Mouse (Mus musculus): ENCODE results near the gene Zfp800. TPM values are rescaled to one million over a fixed set of nuclear protein-coding genes. Genes with fewer than 3 reads are reported as not detected.

Zfp800 gene
- polyA plus RNA-seq, 1 experiment from 2014 or later = 28.1 TPM

GRCm38 (mm10) chr6:28420865-28421264, 23.1 kb upstream of the Zfp800 start:
- H3K27ac ChIP-seq = 0 out of 2 replicates have a peak overlapping the region, but pooled peaks have one; percentile 20
- ATAC-seq (ENCODE audit: low FRiP score) = no peak
- H3K4me1 ChIP-seq = peaks cover 36% of the 10 kb centered on the region
- WGBS = 30% methylated on average over 13 of the region's 13 CpGs
- H3K9me3 ChIP-seq = no peaks in the 10 kb centered on the region
- H3K9ac ChIP-seq = peak overlapping the region; percentile 78
- peaks cover 33% of the 10 kb centered on the region for H3K36me3 ChIP-seq (replicated peaks)
- H3K4me2 ChIP-seq = peak overlapping the region; percentile 89
- H3K27me3 ChIP-seq = no peaks in the 10 kb centered on the region
- peak overlapping the region; percentile 90 for H3K4me3 ChIP-seq (replicated peaks)

- no peak for ATAC-seq (ENCODE audit: low FRiP score)
- Histone ChIP-seq H3K4me3 (replicated peaks) (peak overlapping the region; percentile 90), H3K36me3 (replicated peaks) (peaks cover 33% of the 10 kb centered on the region), H3K9me3 (no peaks in the 10 kb centered on the region), H3K4me2 (peak overlapping the region; percentile 89), H3K9ac (peak overlapping the region; percentile 78; the same call in 1 of the 2 replicates), H3K27me3 (no peaks in the 10 kb centered on the region), H3K27ac (no peak overlapping the region), H3K4me1 (peaks cover 36% of the 10 kb centered on the region)
- 84% methylated on average over 17 of the region's 17 CpGs for WGBS
Measured at GRCm38 (mm10) chr6:28420361-28420760, 22.6 kb upstream of the Zfp800 start.

GRCm38 (mm10) chr6:28419673-28420072, 21.9 kb upstream of the Zfp800 start:
- Histone ChIP-seq H3K36me3 (replicated peaks) (peaks cover 38% of the 10 kb centered on the region), H3K9ac (no peak overlapping the region), H3K4me3 (replicated peaks) (no peak overlapping the region), H3K27me3 (no peaks in the 10 kb centered on the region), H3K4me2 (peak overlapping the region; percentile 89), H3K4me1 (peaks cover 31% of the 10 kb centered on the region), H3K27ac (no peak overlapping the region), H3K9me3 (no peaks in the 10 kb centered on the region)
- 81% methylated on average over 2 of the region's 2 CpGs for WGBS
- no peak for ATAC-seq (ENCODE audit: low FRiP score)

GRCm38 (mm10) chr6:28418449-28418848, 20.6 kb upstream of the Zfp800 start:
- peaks cover 38% of the 10 kb centered on the region for H3K36me3 ChIP-seq (replicated peaks)
- no peak overlapping the region for H3K9ac ChIP-seq
- no peak overlapping the region for H3K4me3 ChIP-seq (replicated peaks)
- no peak overlapping the region for H3K4me2 ChIP-seq
- H3K9me3 ChIP-seq = no peaks in the 10 kb centered on the region
- no peak overlapping the region for H3K27ac ChIP-seq
- peaks cover 24% of the 10 kb centered on the region for H3K4me1 ChIP-seq
- ATAC-seq (ENCODE audit: low FRiP score) = no peak
- no peaks in the 10 kb centered on the region for H3K27me3 ChIP-seq
- 93% methylated on average over 14 of the region's 14 CpGs for WGBS

GRCm38 (mm10) chr6:28416981-28417380, 19.2 kb upstream of the Zfp800 start:
- 89% methylated on average over 4 of the region's 4 CpGs for WGBS
- Histone ChIP-seq H3K4me2 (no peak overlapping the region), H3K4me1 (peaks cover 20% of the 10 kb centered on the region), H3K9ac (no peak overlapping the region), H3K27me3 (no peaks in the 10 kb centered on the region), H3K9me3 (no peaks in the 10 kb centered on the region), H3K4me3 (replicated peaks) (no peak overlapping the region), H3K27ac (no peak overlapping the region), H3K36me3 (replicated peaks) (peaks cover 43% of the 10 kb centered on the region)
- ATAC-seq (ENCODE audit: low FRiP score) = no peak

- H3K36me3 ChIP-seq (replicated peaks) = peaks cover 15% of the 10 kb centered on the region
- H3K9me3 ChIP-seq = no peaks in the 10 kb centered on the region
- no peak overlapping the region for H3K27ac ChIP-seq
- no peak for ATAC-seq (ENCODE audit: low FRiP score)
- H3K4me1 ChIP-seq = no peaks in the 10 kb centered on the region
- H3K9ac ChIP-seq = no peak overlapping the region
- H3K4me3 ChIP-seq (replicated peaks) = no peak overlapping the region
- 75% methylated on average over 2 of the region's 2 CpGs for WGBS
- no peak overlapping the region for H3K4me2 ChIP-seq
- no peaks in the 10 kb centered on the region for H3K27me3 ChIP-seq
Measured at GRCm38 (mm10) chr6:28411236-28411635, 13.4 kb upstream of the Zfp800 start.

GRCm38 (mm10) chr6:28410053-28410452, 12.2 kb upstream of the Zfp800 start:
- no peak for ATAC-seq (ENCODE audit: low FRiP score)
- no peak overlapping the region for H3K27ac ChIP-seq
- WGBS = 91% methylated on average over 9 of the region's 9 CpGs
- no peak overlapping the region for H3K4me2 ChIP-seq
- H3K4me1 ChIP-seq = no peaks in the 10 kb centered on the region
- H3K9ac ChIP-seq = no peak overlapping the region
- 0 out of 2 replicates have a peak, but pooled peaks cover under 1% of the 10 kb centered on the region for H3K9me3 ChIP-seq
- H3K27me3 ChIP-seq = no peaks in the 10 kb centered on the region
- H3K36me3 ChIP-seq (replicated peaks) = peaks cover 7% of the 10 kb centered on the region
- H3K4me3 ChIP-seq (replicated peaks) = no peak overlapping the region

- Histone ChIP-seq H3K9me3 (0 out of 2 replicates have a peak, but pooled peaks cover 4% of the 10 kb centered on the region), H3K27me3 (peaks cover 42% of the 10 kb centered on the region), H3K4me2 (no peak overlapping the region), H3K9ac (no peak overlapping the region), H3K4me3 (replicated peaks) (no peak overlapping the region), H3K27ac (no peak overlapping the region), H3K4me1 (peaks cover 24% of the 10 kb centered on the region), H3K36me3 (replicated peaks) (no peaks in the 10 kb centered on the region)
- WGBS = 91% methylated on average over 4 of the region's 4 CpGs
- no peak for ATAC-seq (ENCODE audit: low FRiP score)
Measured at GRCm38 (mm10) chr6:28399791-28400190, 2.0 kb upstream of the Zfp800 start.

GRCm38 (mm10) chr6:28398726-28399125, 921 bp upstream of the Zfp800 start:
- Histone ChIP-seq H3K4me1 (peaks cover 24% of the 10 kb centered on the region), H3K27me3 (peaks cover 52% of the 10 kb centered on the region), H3K4me3 (replicated peaks) (no peak overlapping the region), H3K36me3 (replicated peaks) (no peaks in the 10 kb centered on the region), H3K9me3 (0 out of 2 replicates have a peak, but pooled peaks cover 4% of the 10 kb centered on the region), H3K27ac (no peak overlapping the region), H3K9ac (no peak overlapping the region), H3K4me2 (no peak overlapping the region)
- 90% methylated on average over 3 of the region's 3 CpGs for WGBS
- ATAC-seq (ENCODE audit: low FRiP score) = no peak

GRCm38 (mm10) chr6:28396853-28397457, 850 bp downstream of the Zfp800 start:
- under 1% methylated on average over 19 of the region's 19 CpGs for WGBS
- H3K27me3 ChIP-seq = peaks cover 64% of the 10 kb centered on the region

GRCm38 (mm10) chr6:28396051-28396852, 1.6 kb downstream of the Zfp800 start:
- Histone ChIP-seq H3K27me3 (peaks cover 62% of the 10 kb centered on the region), H3K4me2 (peak overlapping the region; percentile 76), H3K4me3 (replicated peaks) (peak overlapping the region; percentile 47), H3K36me3 (replicated peaks) (no peaks in the 10 kb centered on the region), H3K9me3 (0 out of 2 replicates have a peak, but pooled peaks cover 4% of the 10 kb centered on the region), H3K9ac (peak overlapping the region; percentile 7; the same call in 1 of the 2 replicates), H3K4me1 (peaks cover 24% of the 10 kb centered on the region), H3K27ac (peak overlapping the region; percentile 83; the same call in 1 of the 2 replicates)
- ATAC-seq (ENCODE audit: low FRiP score) = peak; percentile 57
- WGBS = 3% methylated on average over 15 of the region's 15 CpGs

More at GRCm38 (mm10) chr6:28396853-28397457, 850 bp downstream of the Zfp800 start:
- Histone ChIP-seq H3K9me3 (0 out of 2 replicates have a peak, but pooled peaks cover 4% of the 10 kb centered on the region), H3K4me1 (peaks cover 24% of the 10 kb centered on the region), H3K4me2 (peak overlapping the region; percentile 76), H3K4me3 (replicated peaks) (peak overlapping the region; percentile 47), H3K27ac (peak overlapping the region; percentile 83), H3K36me3 (replicated peaks) (no peaks in the 10 kb centered on the region), H3K9ac (peak overlapping the region; percentile 53)
- ATAC-seq (ENCODE audit: low FRiP score) = peak; percentile 71

- no peak overlapping the region for H3K4me2 ChIP-seq
- no peak for ATAC-seq (ENCODE audit: low FRiP score)
- peaks cover 28% of the 10 kb centered on the region for H3K27me3 ChIP-seq
- no peaks in the 10 kb centered on the region for H3K9me3 ChIP-seq
- WGBS = 96% methylated on average over 3 of the region's 3 CpGs
- H3K4me3 ChIP-seq (replicated peaks) = no peak overlapping the region
- no peak overlapping the region for H3K9ac ChIP-seq
- no peak overlapping the region for H3K27ac ChIP-seq
- H3K36me3 ChIP-seq (replicated peaks) = no peaks in the 10 kb centered on the region
- H3K4me1 ChIP-seq = no peaks in the 10 kb centered on the region
Measured at GRCm38 (mm10) chr6:28389038-28389437, 8.8 kb downstream of the Zfp800 start.

All from forebrain, embryonic 12.5 days (tissue).